Mouse (Mus musculus) gastrocnemius, postnatal 4 days (tissue): ENCODE measurements around the gene Cpeb2. TPM values are rescaled to one million over a fixed set of nuclear protein-coding genes. Genes with fewer than 3 reads are reported as not detected.

Experiments
- DNase-seq, 2 experiments: peaks; one replicate each; pipeline ENCODE4 v3.0.0; 2021 to 2022; ENCODE audit warnings: low spot score in 2 of 2, mixed read lengths in 2 of 2
- total RNA-seq, 2 experiments: library from RNA; stranded (reverse); gene quantifications; 2 replicates each; pipeline ENCODE4 v1.2.3; 2021

Cpeb2 gene
- total RNA-seq, 2 experiments from 2014 or later: 8.9 to 9.9 TPM

DNA sequence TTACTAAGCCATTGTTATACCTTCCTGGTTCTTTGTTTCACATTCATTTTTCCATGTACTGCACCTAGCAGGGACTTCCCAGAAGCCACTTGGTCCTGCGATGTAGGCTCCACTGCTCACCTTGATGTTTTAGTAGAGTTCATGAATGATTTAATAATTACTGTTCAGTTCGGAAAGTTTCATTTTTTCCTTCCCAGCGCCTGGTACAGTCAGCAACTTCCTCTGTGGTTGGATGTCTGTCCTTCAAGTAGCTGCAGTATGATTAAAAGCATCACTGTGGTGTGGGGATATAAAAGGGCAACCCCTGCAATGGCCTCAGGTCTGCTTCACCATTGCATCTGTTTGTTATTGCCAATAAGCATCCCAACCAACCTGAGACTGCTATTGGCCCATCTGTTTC, 72.5 kb downstream of the Cpeb2 start:
- no peak for DNase-seq

DNA sequence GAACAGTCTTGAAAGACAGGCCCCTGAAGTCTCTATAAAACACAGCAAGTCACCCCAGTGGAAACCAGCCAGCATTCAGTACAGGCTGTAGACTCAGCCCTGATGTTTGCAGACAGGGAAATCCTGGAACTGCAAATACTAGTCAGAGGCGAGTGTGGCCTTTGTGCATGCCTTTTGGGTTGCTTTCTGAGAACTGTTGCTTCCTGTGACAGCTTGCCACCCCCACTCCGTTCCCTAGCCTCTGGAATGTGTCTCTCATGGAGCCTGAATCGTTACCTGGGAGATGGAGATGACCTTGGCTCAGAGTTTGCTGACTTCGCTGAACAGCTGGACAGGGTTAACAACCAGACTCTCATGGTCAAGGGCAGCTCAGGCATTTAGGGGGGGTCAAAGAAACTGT, 77.0 kb downstream of the Cpeb2 start:
- DNase-seq: no peak

GRCm38 (mm10) chr5:43324311-43324862, 91.4 kb downstream of the Cpeb2 start:
- DNase-seq: no peak

DNA sequence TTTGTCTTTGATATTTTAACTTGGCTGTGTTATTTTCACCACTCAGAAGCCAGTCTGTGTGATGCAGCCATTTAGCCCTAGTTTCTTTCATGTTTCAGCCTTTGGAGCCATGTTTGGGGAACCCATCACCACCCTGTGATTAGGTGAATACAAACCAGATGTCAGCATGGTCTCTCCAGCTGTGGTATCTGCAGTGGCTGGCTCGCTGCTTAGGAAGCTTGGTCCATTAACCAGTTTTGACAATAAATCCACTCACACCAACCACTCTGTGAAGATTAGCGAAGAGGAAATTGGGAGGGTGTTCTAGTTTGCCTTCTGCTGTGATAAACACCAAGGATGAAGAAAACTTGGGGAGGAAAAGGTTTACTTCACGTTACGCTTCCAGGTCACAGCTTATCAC, 92.6 kb downstream of the Cpeb2 start:
- no peak for DNase-seq

DNA sequence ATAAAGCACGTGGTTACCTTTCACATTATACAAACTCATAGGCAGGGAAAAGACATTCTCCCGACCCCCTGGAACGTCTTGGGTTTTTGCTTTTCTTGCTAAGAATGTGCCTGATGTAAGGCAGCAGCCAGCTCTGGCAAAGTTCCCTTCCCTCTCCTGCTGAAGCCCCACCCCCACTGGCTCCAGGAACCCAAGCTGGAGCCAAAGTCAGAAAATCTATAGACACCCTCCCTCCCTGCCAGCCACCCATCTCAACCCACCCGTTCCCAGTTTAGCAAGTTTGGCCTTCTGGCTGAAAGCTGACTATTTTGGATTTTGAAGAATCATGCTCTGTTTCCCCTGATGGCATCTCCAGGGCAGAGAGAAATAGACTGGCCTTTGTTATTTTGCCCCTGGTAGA, 95.6 kb downstream of the Cpeb2 start:
- DNase-seq: no peak

DNA sequence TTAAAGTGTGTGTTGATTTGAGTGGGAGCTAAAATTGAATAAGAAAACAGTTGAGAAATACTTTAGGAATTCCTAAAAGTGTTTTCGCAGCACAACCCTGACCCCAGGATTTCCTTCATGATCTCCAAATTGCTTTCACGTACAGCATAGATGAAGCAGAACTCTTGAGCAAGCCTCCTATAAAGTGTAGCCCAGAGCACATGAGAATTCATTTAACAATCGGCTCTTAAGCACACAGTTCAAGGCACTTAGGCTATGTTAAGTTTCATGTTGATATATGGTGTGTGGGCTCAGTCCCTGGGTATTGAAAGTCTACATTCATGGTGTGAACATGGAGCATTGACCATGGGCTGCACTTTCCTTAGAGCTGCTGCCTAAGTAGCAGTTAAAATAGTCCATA, 97.3 kb downstream of the Cpeb2 start:
- DNase-seq: no peak

GRCm38 (mm10) chr5:43334469-43334868, 101.5 kb downstream of the Cpeb2 start:
- DNase-seq: no peak

DNA sequence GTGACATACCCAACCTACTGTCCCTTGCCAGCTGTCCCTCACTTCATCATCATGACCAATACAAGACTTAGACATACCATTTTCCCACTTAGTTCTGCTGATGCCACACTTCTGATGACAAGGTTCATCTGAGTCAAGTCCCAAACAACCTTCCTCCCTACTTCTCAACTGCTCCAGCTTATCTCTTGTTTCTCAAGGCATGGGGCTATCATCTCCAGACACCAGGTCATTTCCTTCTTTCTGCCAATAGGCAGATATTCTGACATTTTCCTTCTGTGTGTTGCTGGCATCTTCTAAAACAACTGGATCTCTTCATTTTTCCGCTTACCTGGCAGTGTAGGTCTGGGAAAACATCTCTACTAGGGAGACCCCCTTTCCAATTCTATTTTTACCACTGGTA, 104.2 kb downstream of the Cpeb2 start:
- DNase-seq: no peak

- DNase-seq: no peak
These were observed 106.0 kb downstream of the Cpeb2 start for GRCm38 (mm10) chr5:43338771-43339475.
